In the genomic region with DNA sequence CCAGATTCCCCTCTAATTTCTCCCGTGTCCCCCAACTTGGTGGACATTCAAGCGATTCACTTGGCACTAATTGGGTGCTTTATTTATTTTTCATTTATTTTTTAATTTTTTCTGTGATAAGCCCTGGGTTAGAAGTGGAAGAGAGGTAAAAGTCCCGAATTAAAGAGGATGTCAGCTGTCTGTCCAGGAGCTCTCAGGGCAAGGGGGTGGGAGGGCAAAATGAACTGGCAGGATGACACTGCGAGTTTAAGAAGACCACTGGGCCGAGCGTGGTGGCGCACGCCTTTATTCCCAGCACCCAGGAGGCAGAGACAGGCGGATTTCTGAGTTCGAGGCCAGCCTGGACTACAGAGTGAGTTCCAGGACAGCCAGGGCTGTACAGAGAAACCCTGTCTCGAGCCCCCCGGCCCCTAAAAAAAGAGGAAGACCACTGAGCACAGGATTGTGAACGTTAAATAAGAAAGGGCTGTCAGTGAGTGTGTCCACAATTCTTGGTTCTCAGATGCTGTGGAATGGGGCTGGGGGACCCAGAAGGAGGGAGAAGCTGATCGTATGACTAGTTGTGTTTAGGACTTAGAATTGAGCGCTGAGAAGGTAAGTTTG, we compare ENCODE assay signal across 9 mouse cellular contexts. TPM values are rescaled to one million over a fixed set of nuclear protein-coding genes. Genes with fewer than 3 reads are reported as not detected.
DNase-seq lines count a peak whose midpoint lies in the region; ATAC-seq and TF ChIP-seq lines count a peak whose summit lies in the region.
"Had no signal": no experiment of that assay in that cellular context is flagged by ENCODE, and none has a peak within 500 bp of the region (broad histone marks: within the 10 kb centered on the region; RNA-seq: fewer than 3 reads in every experiment).

No protein-coding gene starts in this region.

- H3K27me3 ChIP-seq in erythroblast, embryonic 14.5 days (ENCODE audit: control insufficient read depth): no peaks in the 10 kb centered on the region
- H3K27me3 ChIP-seq in thymus, adult 2 months (ENCODE audit: control insufficient read depth, insufficient read depth, low read length): no peaks in the 10 kb centered on the region
- H3K27me3 ChIP-seq in liver, embryonic 12.5 days (replicated peaks): no peaks in the 10 kb centered on the region

- peaks cover 72% of the 10 kb centered on the region for H3K4me1 ChIP-seq in erythroblast, embryonic 14.5 days (ENCODE audit: control insufficient read depth)
- H3K4me1 ChIP-seq in thymus, adult 2 months (replicated peaks; ENCODE audit: control insufficient read depth, insufficient read depth, low read length): peaks cover 30% of the 10 kb centered on the region
- H3K4me1 ChIP-seq in liver, embryonic 12.5 days: peaks cover 74% of the 10 kb centered on the region

- H3K4me3 ChIP-seq in erythroblast, embryonic 14.5 days (replicated peaks): peak overlapping the region; percentile 70
- H3K4me3 ChIP-seq in thymus, adult 2 months (ENCODE audit: control insufficient read depth, insufficient read depth, low read length): peak overlapping the region; percentile 76
- H3K4me3 ChIP-seq in liver, embryonic 12.5 days: peak overlapping the region; percentile 71

- 50% methylated on average over 15 of the region's 15 CpGs for WGBS in thymus, adult 2 months
- WGBS in liver, embryonic 12.5 days (ENCODE audit: insufficient replicate concordance): 36% methylated on average over 15 of the region's 15 CpGs

- TF ChIP-seq CTCF in thymus, adult 2 months (IDR thresholded peaks at IDR 0.05; ENCODE audit: borderline replicate concordance, control insufficient read depth, extremely low read depth, insufficient read depth, low read length, poor library complexity): no peak

- DNase-seq in thymus, adult 2 months: no peak
- DNase-seq in thymus, postnatal 4 days: no peak
- no peak for DNase-seq in adrenal gland, postnatal 10 days
- DNase-seq in layer of hippocampus, adult 9-11 months: no peak

- H3K9ac ChIP-seq in liver, embryonic 12.5 days: peak overlapping the region; percentile 79

- H3K4me2 ChIP-seq in liver, embryonic 12.5 days: peak overlapping the region; percentile 70

- H3K27ac ChIP-seq in thymus, adult 2 months (ENCODE audit: control insufficient read depth, insufficient read depth, low read length): peak overlapping the region; percentile 86
- H3K27ac ChIP-seq in liver, embryonic 12.5 days: peak overlapping the region; percentile 91

- no peaks in the 10 kb centered on the region for H3K9me3 ChIP-seq in erythroblast, embryonic 14.5 days (ENCODE audit: control insufficient read depth, low read length)
- no peaks in the 10 kb centered on the region for H3K9me3 ChIP-seq in liver, embryonic 12.5 days (replicated peaks)

- no peak for ATAC-seq in erythroblast, adult 5-6 weeks (replicated peaks; ENCODE audit: low FRiP score, poor library complexity, severe bottlenecking)
- ATAC-seq in liver, embryonic 12.5 days: no peak
- ATAC-seq in megakaryocyte-erythroid progenitor cell, adult 5-6 weeks (replicated peaks; ENCODE audit: low FRiP score, low TSS enrichment, poor library complexity, severe bottlenecking): no peak

- no peak for TF ChIP-seq POLR2A in thymus, adult 2 months (IDR thresholded peaks at IDR 0.05; ENCODE audit: control insufficient read depth, extremely low read depth, insufficient read depth, low read length, poor library complexity)

- peaks cover 2% of the 10 kb centered on the region; the same call in 1 of the 2 replicates for H3K36me3 ChIP-seq in erythroblast, embryonic 14.5 days (ENCODE audit: control insufficient read depth)
- H3K36me3 ChIP-seq in thymus, adult 2 months (ENCODE audit: control insufficient read depth, insufficient read depth, low read length): no peaks in the 10 kb centered on the region
- H3K36me3 ChIP-seq in liver, embryonic 12.5 days: no peaks in the 10 kb centered on the region

RNA-seq across cellular contexts. Expression of a gene that starts 3.8 kb away (rescaled TPM):
- 33.4 and 34.3 TPM in 2 replicates for polyA plus RNA-seq in erythroblast, embryonic 14.5 days (2012)
- 30.7 and 40.5 TPM in 2 replicates for total RNA-seq in erythroblast, adult 5-6 weeks (2015; ENCODE audit: low replicate concordance)
- 10.5 and 22.8 TPM in 2 replicates for total RNA-seq in erythroblast, adult 5-6 weeks (2017; ENCODE audit: low replicate concordance)
- polyA plus RNA-seq in thymus, adult 2 months (2012; rRNA removed): 201 and 203 TPM in 2 replicates
- 42.0 and 42.4 TPM in 2 replicates for polyA plus RNA-seq in liver, embryonic 12.5 days (2016; fragmentation: Nextera tagmentation; extraction: Ambion mirVana)
- total RNA-seq in megakaryocyte-erythroid progenitor cell, adult 5-6 weeks (2014; fragmentation: Nextera tagmentation): 84.0 and 87.0 TPM in 2 replicates
- total RNA-seq in megakaryocyte-erythroid progenitor cell, adult 5-6 weeks (2017): 19.5 and 26.8 TPM in 2 replicates
- total RNA-seq in adrenal gland, postnatal 10 days (2021): 100 to 1,000 TPM; 132 to 142 TPM

RNA-seq across cellular contexts. Expression of a gene that starts 12.5 kb away (rescaled TPM):
- 0.93 and 1.4 TPM in 2 replicates for polyA plus RNA-seq in erythroblast, embryonic 14.5 days (2012)
- total RNA-seq in erythroblast, adult 5-6 weeks (2015; ENCODE audit: low replicate concordance): 20.2 and 37.0 TPM in 2 replicates
- 3.0 and 12.7 TPM in 2 replicates for total RNA-seq in erythroblast, adult 5-6 weeks (2017; ENCODE audit: low replicate concordance)
- 46.3 and 48.7 TPM in 2 replicates for polyA plus RNA-seq in thymus, adult 2 months (2012; rRNA removed)
- polyA plus RNA-seq in liver, embryonic 12.5 days (2016; fragmentation: Nextera tagmentation; extraction: Ambion mirVana): 8.6 and 9.0 TPM in 2 replicates
- total RNA-seq in megakaryocyte-erythroid progenitor cell, adult 5-6 weeks (2014; fragmentation: Nextera tagmentation): not detected in 2 replicates
- total RNA-seq in megakaryocyte-erythroid progenitor cell, adult 5-6 weeks (2017): 0.42 TPM in 1 of 2 replicates, not detected in the other
- total RNA-seq in adrenal gland, postnatal 10 days (2021): 1 to 10 TPM; 8.2 to 8.9 TPM

RNA-seq across cellular contexts. Expression of a gene that starts 21.7 kb away (rescaled TPM):
- not detected in 2 replicates for polyA plus RNA-seq in erythroblast, embryonic 14.5 days (2012)
- total RNA-seq in erythroblast, adult 5-6 weeks (2015; ENCODE audit: low replicate concordance): not detected in 2 replicates
- not detected in 2 replicates for total RNA-seq in erythroblast, adult 5-6 weeks (2017; ENCODE audit: low replicate concordance)
- 0.74 and 1.0 TPM in 2 replicates for polyA plus RNA-seq in thymus, adult 2 months (2012; rRNA removed)
- 0.81 and 0.93 TPM in 2 replicates for polyA plus RNA-seq in liver, embryonic 12.5 days (2016; fragmentation: Nextera tagmentation; extraction: Ambion mirVana)
- total RNA-seq in megakaryocyte-erythroid progenitor cell, adult 5-6 weeks (2014; fragmentation: Nextera tagmentation): not detected in 2 replicates
- total RNA-seq in megakaryocyte-erythroid progenitor cell, adult 5-6 weeks (2017): not detected in 2 replicates
- total RNA-seq in adrenal gland, postnatal 10 days (2021): 1 to 10 TPM; 2.6 to 2.9 TPM

RNA-seq across cellular contexts. Expression of a gene that starts 25.6 kb away (rescaled TPM):
- not detected in 2 replicates for polyA plus RNA-seq in erythroblast, embryonic 14.5 days (2012)
- not detected in 2 replicates for total RNA-seq in erythroblast, adult 5-6 weeks (2015; ENCODE audit: low replicate concordance)
- total RNA-seq in erythroblast, adult 5-6 weeks (2017; ENCODE audit: low replicate concordance): not detected in 2 replicates
- polyA plus RNA-seq in thymus, adult 2 months (2012; rRNA removed): 0.13 and 0.27 TPM in 2 replicates
- 0.11 and 0.14 TPM in 2 replicates for polyA plus RNA-seq in liver, embryonic 12.5 days (2016; fragmentation: Nextera tagmentation; extraction: Ambion mirVana)
- total RNA-seq in megakaryocyte-erythroid progenitor cell, adult 5-6 weeks (2014; fragmentation: Nextera tagmentation): not detected in 2 replicates
- not detected in 2 replicates for total RNA-seq in megakaryocyte-erythroid progenitor cell, adult 5-6 weeks (2017)
- total RNA-seq in adrenal gland, postnatal 10 days (2021): under 1 TPM; 0.33 to 0.45 TPM
- total RNA-seq: common myeloid progenitor, adult 5-6 weeks had no signal
